Mouse (Mus musculus) T-helper 2 cell (primary cell): ENCODE data around the gene Llgl1.

Experiments used
- in situ Hi-C: fragments of 300-600 bp; cut with MboI, MseI; formaldehyde crosslinking; loops from one replicate; pipeline ENCODE4 v1.15.1; 2025; ENCODE audit warnings: high pct_unique_total_duplicates

The Llgl1 gene

DNA sequence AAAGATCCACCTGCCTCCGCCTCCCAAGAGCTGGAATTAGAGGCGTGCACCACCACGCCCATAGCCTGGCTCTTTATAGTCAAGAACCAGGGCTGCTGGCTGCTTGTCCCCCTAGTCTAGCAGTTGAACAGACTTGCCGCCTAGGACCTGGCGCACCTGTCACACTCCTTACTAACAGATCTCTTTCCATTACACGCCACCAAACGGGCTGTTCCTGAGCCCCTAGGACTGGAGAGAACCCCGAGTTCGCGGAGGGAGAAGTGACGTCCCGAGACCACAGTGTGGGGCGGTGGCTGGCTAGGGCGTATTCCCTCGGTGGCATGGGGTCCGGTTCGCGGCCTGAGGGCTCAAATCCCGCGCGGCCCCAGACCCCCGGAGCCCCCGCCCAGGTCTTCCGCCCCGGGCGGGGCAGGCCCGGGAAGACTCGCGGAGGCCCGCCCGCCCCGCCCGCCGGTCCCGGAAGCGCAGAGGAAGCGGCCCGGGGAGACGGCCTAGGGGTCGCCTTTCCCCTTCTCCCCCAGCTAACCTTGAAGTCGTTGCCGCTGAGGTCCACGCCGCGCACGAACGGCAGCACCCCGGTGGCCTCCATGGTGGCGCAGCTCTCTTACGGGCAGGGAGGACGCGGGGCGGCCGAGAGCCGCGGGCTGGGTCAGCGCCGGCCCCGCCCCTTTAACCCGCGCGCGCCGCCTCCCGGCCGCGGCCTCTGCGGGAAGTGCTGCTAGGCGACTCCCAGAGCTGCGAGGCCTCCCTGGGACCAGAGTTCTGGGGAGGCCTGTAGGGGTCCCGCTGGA lies 27.3 kb downstream of the Llgl1 start, which contains the start of gene Flii:
TSS of gene Flii (minus strand) at position 663 of the 791 bp plus-strand sequence.
- in situ Hi-C loops, result no loop called here

DNA sequence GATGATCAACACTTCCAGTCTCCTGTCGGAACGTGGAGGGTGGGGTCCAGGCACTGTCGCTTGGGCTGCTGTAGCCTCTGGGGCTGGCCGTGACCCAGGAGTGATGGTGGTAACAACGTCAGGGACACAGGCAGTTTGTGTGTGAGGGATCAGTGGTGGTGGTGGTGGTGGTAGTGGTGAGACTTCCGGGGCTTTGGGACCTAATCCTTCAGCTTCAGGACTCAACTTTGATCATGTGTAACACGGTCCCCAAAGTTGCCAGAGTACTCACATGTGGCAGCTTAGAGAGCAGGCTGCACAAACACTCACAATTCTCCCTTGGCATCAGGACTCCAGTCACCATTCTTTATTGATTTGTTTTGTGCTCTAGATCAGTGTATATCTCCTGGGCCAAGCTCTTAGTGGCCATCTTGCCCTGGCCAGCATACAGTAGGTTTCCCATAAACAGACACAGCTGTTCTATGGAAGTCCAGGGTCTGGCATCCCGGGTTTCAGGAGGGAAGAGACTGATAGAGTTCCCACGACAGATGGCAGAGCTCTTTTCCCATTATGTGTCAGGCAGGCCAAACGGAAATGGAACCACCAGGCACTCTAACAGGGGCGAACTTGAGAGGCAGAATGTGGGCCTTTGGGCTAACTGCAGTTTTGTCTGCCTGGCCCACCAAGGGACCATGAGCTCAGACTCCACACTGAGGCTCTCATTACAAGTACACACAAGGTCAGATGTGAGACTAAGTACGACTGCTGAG lies 28.0 kb downstream of the Llgl1 start:
- in situ Hi-C loops, result no loop called here

DNA sequence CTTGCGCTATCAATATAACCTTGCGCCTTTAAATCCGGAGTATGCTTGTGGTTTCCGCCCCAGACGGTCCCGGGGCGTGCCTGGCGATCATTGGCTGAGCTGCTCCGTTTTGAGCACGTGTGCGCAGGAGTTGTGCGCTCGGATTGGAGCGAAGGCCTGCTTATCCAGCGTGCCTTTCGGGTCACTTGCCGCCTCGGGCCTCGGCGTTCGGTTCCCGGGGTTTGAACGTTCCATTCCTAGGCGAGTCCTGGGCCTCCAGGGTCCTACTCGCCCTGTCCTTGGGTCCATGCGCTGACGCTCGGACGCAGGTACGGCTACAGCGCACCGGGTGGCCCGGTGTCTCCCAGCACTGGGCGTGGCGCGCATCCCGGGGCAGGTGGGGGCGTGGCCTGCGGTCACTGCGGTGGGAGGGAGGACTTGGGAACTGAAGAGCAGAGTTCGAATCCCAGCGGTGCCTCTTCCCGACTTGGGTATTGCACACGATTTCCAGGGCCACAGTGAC lies 28.8 kb downstream of the Llgl1 start, which contains the start of gene Mief2:
TSS of gene Mief2 (plus strand) at position 139 of the 502 bp plus-strand sequence.
- in situ Hi-C loops, result no loop called here

DNA sequence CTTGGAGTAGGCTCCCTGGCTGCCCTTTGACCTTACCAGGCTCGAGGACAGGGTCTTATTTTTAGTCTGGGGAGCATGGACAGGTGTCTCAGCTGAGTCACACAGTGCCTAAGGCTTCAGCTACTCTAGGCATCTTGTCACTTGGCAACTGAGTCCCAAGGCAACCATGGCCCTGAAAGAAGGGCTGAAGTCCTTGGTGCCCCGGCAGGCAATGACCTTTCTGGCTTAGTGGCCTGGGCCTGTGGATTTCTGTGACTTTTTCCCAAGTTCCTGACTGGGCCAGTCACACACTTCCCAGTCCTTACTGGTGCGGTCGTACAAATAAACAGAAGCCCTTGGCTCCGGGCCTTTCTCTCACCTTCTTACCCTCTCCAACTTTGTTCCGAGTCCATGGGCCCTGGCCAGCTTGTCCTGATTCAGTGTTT lies 29.7 kb downstream of the Llgl1 start:
- in situ Hi-C loops, result no loop called here

DNA sequence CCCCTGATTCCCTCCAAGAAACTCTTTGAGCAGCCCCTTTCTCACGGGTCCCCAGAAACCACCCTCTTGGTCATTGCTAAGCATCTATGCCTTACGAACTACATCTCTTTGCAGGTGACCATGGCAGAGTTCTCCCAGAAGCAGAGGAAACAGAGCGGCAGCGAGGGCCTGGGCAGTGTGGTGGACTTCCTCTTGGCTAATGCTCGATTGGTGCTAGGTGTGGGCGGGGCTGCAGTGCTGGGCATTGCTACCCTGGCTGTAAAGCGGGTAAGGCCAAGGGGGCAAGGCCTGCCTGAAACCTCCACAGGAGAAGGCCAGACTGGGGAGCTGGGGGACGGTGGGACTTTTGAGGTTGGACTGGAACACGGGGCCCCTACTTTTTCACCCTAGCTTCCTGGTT lies 30.6 kb downstream of the Llgl1 start:
- in situ Hi-C loops, result no loop called here

DNA sequence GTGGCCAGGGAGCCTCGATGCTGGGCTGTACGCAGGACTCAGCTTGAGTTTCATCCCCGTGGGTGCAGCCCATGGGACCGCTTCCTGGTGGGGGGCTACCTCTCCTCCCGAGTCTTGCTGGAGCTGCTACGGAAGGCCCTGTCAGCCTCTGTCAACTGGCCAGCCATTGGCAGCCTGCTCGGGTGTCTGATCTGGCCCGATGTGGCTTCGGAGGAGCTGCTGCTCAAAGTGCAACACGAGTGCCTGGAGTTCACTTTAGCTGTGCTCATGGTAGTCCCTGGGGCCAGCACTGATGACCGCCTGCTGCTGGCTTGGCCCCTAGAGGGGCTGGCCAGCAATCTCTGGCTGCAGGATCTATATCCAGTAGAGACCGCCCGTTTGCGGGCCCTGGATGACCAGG lies 31.7 kb downstream of the Llgl1 start:
- in situ Hi-C loops, result no loop called here

DNA sequence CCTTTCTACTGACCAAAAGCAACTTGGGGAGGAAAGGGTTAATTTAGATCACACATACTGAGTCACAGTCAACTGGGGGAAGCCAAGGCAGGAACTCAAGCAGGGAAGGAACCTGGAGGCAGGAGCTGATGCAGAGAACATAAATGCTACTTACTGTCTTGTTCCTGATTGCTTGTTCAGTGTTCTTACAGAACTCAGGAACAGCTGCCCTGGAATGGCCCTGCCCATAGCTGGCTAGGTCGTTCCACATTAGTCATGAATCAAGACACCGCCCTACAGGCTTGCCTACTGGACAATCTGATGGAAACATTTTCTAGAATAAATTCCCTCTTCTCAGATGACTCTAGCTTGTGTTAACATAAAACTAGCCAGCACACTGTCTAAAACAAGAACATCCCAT lies 34.7 kb downstream of the Llgl1 start:
- in situ Hi-C loops, result no loop called here

DNA sequence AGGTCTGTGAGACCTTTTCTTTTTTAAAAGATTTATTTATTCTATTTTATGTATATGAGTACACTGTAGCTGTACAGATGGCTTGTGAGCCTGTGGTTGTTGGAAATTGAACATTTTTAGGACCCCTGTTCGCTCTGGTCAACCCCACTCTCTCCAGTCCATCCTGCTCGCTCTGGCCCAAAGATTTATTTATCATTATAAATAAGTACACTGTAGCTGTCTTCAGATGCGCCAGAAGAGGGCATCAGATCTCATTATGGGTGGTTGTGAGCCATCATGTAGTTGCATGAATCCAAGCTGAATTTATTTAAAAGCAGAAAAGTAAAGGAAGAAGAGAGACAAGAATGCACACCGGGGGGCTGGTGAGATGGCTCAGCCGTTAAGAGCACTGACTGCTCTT lies 35.7 kb downstream of the Llgl1 start:
- in situ Hi-C loops, result no loop called here

DNA sequence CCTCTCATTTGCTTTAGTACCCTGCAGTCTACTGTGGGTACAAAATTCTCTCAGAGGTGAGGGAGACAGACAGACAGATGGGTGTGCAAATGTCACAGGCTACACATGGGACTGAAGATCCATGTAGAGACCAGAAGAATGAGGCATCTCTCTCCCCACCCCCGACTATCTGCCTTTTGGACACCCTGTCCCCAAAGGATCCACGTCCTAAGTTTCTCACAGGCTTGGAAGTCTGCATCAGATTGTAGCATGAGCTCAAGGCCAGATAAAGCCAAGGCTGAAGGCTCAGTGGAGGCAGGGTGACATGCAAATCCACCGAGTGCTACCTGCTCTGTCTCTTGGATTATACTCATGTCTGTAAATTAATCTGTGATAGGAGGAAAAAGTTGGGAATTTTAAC lies 37.0 kb downstream of the Llgl1 start:
- in situ Hi-C loops, result no loop called here

DNA sequence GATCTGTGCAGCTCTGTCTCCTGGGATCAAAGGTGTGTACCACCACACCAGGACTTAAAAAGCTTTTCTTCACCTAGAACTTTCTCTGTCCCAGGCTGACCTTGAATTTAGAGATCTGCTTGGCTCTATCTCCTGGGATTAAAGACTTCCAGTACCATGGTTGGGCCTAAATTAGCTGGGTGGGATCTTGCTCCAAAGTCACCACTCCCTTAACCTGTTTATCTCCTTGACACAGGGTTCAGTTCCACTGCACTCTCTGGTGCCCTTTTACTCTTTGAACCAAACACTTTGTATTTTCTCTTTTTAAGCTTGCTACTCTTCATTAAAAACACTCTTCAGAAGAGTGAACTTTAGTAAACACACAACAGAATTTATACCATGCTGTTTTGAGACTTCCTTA lies 37.9 kb downstream of the Llgl1 start:
- in situ Hi-C loops, result no loop called here

DNA sequence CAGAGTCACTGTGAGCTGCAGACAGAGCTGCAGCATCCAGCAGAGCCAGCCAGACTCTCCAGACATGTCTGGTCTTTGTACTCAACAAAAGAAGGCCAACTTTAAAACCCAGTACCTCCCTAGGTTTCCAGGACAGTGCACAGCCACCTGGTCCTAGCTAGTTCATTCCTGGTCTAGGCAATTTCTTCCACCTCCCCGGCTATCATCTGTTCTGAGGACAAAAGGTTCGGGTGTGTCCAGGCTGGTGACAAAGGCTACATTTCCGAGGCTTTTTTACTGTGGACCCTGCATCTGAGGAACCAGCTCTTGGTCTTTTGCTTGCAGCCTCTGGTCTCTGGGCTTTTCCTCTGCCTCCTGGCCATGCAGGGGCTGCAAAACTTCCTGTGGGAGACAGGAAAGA lies 40.8 kb downstream of the Llgl1 start:
- in situ Hi-C loops, result no loop called here

DNA sequence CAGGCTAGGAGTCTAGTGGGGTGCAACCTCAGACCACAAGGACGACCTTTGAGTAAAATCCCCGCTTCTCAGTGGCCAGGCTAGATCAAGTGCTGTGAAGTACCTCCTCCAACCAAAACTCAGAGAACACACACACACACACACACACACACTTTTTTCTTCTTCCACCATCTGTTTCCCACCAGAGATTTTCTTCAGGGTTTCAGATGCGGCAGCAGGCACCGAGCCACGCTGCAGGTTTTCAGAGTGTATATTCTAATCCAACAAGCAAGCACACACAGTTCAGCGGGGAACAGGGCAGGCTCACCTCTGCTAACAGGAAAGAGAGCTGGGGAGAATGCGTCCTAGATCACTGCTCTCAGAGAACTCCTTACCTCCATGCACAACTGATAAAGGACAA lies 56.0 kb downstream of the Llgl1 start:
- in situ Hi-C loops, result no loop called here

DNA sequence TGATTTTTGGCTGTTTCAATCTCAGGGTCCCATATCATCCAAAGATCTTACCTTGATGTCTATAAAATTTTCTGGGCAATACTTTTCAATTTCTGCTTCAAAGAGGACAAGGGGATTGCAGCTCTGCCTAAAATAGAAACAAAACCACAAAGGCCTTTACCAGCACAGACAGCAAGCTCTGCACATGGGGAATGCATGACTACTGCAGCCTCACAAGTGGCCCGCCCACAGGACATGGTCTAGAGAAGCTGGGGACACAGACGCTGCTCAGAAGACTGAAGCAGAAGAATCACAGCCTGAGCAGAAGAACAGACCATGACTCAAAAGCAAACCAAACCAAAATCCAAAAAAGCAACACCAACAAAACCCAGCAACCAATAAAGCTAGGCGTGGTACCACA lies 62.2 kb downstream of the Llgl1 start:
- in situ Hi-C loops, result no loop called here
